Mouse (Mus musculus) left cerebral cortex, postnatal 25 days (tissue): ENCODE results near the gene Etv2. TPM values are rescaled to one million over a fixed set of nuclear protein-coding genes. Genes with fewer than 3 reads are reported as not detected.

ENCODE experiments used
- DNase-seq, 2 experiments: peaks; one replicate each; pipeline ENCODE4 v3.0.0; 2022; ENCODE audit warnings: low spot score in 2 of 2, mixed read lengths in 1 of 2
- intact Hi-C: fragments of 180-260 bp; cut with DNase I; formaldehyde crosslinking; loops from one replicate; pipeline ENCODE4 v1.15.1; 2025
- total RNA-seq, 2 experiments: library from RNA; stranded (reverse); gene quantifications; 2 replicates each; pipeline ENCODE4 v1.2.3; 2021

The Etv2 gene
- total RNA-seq = not detected

DNA sequence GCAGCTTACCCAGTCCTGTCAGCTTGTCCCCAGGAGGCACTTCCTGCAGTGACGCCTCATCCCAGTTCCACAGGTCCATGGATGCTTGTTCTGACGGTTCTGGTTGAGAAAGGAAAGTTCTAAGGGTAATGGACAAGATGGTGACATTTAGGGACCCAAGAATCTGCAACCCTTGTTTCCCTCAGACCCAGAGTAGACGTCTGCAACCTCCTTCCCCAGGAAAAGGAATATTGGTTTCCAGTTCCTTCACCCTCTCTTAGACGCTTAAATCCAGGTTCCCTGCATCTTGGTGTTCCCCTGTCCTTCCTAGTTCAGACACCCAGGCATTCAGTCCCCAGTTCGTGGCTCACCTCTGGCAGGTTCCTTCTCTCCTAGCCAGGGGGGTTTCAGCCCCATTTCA lies at the start of gene Etv2:
Gene Etv2, minus strand, starts transcription at position 101 of the 400 bp plus-strand sequence.
- intact Hi-C loops = no loop called here
- no peak for DNase-seq

DNA sequence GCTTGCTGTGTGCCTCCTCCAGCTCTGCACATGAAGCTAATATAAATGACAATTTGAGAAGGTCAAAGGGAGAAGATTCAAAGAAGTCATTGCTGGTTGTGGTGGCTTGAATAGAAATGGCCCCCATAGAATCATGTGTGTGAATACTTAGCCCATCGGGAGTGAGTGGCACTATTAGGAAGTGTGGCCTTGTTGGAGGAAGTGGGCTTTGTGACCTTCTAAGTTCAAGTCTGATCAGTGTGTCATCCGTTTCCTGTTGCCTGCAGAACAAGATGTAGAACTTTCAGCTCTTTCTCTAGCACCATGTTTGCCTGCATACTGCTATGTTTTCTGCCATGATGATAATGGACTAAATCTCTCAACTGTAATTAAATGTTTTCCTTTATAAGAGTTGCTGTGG lies 47.8 kb upstream of the Etv2 start:
- intact Hi-C loops = loop anchor here (5.0 kb wide), 1 partner anchor 179 kb away; the partner anchor contains the start of gene Ffar1
- no peak for DNase-seq

DNA sequence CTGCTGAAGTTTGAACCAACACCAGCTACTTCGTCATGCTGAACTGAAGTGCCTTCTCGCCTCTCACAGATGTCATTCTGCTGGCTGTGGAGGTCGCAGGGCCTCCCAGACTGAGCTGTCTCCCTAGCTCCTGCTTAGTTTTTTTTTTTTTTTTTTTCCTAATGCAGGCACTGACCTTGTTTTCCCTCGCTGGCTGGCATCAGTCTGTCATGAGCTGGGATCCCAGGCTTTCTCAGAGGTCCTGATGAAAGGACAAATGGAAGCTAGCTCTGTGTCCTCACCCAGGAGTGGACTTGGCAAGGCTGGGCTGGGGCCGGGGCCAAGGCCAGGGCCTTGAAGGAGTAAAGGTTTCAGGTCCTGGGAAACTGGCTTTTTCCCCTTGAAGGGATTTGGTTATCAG lies 46.2 kb upstream of the Etv2 start:
- intact Hi-C loops = loop anchor here (5.0 kb wide), 1 partner anchor 180 kb away; the partner anchor contains the start of gene Ffar1
- DNase-seq = no peak

DNA sequence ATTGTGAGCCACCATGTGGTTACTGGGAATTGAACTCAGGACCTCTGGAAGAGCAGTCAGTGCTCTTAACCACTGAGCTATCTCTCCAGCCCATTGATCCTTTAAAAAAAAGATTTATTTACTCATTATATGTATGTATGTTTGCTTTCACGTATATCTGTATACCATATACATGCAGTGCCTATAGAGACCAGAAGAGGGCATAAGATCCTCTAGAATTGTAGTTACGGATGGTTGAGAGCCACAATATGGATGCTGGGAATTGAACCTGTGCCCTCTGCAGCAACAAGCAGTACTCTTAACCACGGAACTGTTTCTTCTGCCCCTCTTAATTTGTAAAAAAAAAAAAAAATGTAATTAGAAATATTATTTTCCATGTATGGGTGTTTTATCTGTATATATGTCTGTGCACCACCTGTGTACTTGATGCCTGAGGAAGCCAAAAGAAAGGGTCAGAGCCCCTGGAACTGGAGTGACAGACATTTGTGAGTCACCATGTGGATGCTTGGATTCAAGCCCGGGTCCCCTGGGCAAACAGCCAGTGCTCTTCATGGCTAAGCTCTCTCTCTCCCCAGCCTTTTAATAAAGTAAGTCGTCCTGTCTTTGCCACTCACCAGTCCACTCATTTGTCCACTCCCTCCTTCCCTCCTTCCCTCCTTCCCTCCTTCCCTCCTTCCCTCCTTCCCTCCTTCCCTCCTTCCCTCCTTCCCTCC lies 42.8 kb upstream of the Etv2 start:
- intact Hi-C loops = no loop called here
- no peak for DNase-seq

DNA sequence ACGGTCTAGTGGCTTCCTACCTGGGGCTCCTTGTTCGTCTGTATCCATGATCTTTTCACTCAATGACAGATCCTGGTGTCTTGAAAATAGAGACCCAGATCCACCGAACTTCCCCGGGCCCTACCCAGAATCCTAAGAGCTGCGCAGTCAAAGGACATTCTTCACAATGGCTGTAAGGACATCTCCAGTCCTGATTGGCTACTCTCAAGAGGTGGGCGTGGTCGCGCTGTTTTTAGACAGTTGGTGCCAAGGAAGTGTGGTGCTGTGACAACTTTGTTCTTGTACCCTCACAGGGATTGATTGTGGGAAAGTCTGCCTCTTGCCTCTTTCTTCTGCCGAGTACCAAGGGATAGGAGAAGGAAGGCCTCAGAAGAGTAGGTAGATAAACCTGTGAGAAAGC lies 35.8 kb upstream of the Etv2 start, which contains the start of gene Pmis2:
Gene Pmis2, minus strand, starts transcription at position 126 of the 400 bp plus-strand sequence.
- intact Hi-C loops = no loop called here

DNA sequence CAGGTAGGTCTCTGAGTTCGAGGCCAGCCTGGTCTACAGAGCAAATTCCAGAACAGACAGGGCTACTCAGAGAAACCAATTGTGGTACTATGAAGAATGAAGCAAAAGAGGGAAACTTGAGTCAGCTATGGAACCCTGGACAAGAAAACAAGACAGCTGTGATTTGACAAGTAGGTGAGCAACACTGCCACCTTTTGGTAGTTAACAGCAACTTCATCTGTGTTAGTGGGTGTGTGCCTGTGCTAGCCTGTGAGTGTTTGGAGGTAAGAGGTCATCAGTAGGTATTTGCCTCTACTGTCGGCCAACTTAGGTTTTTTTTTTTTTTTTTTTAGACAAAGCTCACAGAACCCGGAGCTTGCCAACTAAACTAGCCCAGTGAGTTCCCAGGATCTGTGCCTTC lies 33.6 kb upstream of the Etv2 start:
- no peak for DNase-seq
- intact Hi-C loops = loop anchor here (5.0 kb wide), 1 partner anchor 188 kb away; the partner anchor contains the start of gene Ffar3

More for the DNA sequence above, 35.8 kb upstream of the Etv2 start, which contains the start of gene Pmis2:
- no peak for DNase-seq

DNA sequence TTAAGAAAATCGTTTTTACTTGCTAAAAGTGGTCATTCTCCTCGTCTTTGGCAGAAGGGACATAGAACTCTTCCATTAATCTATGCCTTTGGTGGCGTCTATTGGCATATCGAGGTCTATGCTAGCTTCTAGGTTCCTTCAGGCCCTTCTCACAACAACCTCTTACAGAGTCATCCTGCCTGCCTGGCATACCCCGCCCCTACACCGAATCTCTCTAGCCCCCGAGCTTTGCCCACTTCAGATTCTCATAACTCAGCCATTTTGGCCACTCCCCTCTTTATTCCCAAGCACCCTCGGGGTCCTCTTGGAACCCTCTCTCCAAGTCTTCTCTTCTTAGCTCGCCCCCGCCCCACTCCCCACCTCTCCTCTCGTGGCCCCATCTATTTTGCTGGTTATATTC lies 29.7 kb upstream of the Etv2 start:
- DNase-seq = peak; percentile 18 to 20
- intact Hi-C loops = loop anchor here (2.0 to 5.0 kb wide), 3 partner anchors 15 to 192 kb away; partner anchors contain the start of genes Ffar3, Rbm42 and Tmem147

DNA sequence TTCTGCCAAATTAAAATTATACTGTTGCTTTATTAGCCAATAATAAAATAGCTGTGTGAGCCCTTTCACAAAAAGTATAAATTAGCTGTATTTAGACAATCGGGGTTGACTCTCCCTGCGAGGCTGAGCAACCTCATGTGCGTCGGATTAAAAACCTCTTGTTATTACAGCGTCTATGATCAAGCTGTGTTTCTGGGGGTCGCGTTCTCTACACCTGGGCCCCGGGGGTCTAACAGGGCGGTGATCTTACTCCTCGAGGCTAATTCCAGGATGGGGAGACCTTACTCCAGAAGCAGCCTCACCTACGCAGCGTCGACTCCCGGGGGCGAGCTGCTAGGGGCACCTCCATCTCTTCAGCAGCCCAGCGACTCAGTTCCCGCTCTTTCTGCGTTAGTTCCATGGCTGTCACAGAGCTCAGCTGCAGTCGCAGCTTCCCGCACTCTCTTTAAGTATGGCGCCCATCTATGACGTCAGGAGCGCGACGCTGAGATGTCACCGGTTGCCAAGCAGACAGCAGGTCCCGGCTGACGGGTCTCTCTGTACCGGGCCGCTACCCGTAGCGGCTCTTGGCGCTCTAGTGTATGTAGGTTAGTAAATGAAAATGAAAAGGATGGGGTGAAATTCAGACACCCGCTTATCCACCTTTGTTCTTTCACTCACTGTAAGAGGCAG lies 29.0 kb upstream of the Etv2 start, which contains the start of gene Haus5:
Gene Haus5, minus strand, starts transcription at position 466 of the 672 bp plus-strand sequence.
- peak; percentile 92 to 94 for DNase-seq
- intact Hi-C loops = loop anchor here (2.0 to 5.0 kb wide), 3 partner anchors 14 to 193 kb away; partner anchors contain the start of genes Ffar3, Rbm42 and Tmem147

DNA sequence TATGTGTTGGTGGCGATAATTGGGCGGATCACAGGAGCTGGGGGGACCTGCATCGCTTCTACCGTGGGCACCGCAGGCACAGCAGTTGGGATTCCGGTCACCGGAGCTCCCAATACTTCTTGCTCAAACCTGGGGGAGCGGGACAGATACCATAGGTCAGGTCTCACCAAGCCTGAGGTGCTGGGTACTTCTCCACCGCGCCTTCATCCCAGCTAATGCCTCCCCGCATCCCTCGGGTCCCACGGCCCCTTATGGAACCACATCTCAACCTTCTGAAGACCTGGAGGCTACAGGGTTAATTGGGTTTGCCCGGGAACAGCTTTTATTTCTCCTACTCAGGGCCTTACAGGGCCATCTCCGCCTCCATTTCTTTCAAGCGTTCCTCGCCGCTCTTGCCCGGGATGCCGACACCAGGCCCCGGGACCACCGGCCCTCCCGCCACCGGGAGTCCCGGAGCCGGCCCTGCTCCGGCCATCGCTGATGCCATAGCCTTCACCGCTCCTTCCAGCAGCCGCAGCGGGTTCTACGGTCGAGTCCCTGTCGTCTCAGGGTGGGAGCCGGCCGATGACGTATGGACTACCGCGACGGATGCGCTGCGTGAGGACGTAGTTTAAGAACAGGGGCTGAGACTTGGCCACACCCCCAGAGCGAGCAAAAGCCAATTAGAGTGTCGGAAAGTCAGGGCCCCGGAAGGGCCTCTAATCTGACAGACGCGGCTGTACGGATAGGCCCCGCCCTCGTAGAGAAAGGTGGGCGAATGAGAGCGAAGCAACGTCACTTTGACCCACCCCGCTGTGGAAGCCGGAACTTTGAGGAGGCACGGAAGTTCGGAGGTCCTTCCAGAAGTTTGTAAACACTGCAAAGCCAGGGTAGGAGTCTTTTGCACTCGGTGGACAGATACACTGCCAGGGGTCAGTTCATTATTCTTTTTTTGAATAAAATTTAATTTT lies 14.2 kb upstream of the Etv2 start, which contains the start of gene Rbm42:
Gene Rbm42, minus strand, starts transcription at position 727 of the 950 bp plus-strand sequence.
- DNase-seq = peak; percentile 99 to 100
- intact Hi-C loops = loop anchor here (2.0 kb wide), 1 partner anchor 15 kb away; the partner anchor contains the start of gene Haus5

DNA sequence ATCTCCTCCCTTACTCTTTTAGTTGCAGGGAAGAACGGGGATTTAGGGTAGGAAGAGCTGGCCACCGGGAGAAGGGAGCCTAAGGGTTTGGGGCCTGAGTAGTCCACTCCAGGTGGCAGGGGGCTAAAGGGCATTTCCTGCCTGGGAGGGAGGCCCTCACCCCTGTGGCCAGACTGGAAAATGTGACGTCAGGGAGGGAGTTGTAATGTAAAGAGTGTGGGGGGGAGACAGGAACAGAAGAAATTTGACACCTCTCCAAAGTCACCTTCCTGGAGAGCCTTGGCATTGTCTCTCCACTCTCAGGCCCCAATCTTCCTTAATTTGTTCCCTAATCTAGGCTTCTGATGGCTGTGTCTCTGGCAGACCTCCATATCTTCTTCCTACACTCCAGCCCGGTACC lies 3.4 kb upstream of the Etv2 start:
- intact Hi-C loops = no loop called here
- no peak for DNase-seq

DNA sequence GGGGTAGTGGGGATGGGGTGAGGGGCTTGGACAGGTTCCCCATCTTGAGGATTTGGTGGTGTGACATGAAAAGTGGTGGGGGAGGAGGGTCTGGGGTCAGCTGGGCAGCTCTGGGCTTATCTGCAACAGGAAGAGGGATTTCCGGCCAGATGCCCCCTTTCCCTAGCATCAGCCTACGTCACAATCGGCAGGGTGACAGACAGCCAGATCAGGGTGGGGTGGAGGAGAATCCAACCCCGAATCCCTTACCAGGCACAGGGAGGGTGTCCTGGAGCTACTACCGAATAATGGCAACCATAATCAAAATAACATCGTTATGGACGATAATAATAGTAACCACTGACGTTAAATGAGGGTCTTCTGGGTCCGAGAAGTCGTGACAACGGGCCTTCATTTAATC lies 743 bp upstream of the Etv2 start:
- intact Hi-C loops = no loop called here
- DNase-seq = no peak

DNA sequence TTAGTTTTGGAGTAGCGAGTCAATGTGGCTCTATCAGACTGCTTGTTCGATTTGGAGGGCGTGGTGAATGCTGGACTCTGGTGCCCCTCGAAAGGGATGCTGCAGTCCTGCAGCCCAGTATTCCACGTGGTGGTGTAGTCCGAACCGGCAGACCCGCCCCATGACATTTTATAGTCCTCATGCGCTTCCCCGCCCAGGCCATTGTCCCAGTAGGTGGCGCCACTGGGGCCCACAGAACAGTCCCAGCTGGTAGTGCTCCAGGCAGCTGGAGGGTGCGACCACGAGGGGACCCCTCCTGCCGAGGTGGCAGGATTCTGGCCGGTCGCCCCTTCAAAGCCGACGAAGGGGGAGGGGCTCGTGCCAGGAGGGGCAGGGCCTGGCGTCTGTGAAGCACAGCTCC lies 1.0 kb downstream of the Etv2 start:
- intact Hi-C loops = loop anchor here (5.0 kb wide), 1 partner anchor 208 kb away; no protein-coding TSS in a partner anchor

DNA sequence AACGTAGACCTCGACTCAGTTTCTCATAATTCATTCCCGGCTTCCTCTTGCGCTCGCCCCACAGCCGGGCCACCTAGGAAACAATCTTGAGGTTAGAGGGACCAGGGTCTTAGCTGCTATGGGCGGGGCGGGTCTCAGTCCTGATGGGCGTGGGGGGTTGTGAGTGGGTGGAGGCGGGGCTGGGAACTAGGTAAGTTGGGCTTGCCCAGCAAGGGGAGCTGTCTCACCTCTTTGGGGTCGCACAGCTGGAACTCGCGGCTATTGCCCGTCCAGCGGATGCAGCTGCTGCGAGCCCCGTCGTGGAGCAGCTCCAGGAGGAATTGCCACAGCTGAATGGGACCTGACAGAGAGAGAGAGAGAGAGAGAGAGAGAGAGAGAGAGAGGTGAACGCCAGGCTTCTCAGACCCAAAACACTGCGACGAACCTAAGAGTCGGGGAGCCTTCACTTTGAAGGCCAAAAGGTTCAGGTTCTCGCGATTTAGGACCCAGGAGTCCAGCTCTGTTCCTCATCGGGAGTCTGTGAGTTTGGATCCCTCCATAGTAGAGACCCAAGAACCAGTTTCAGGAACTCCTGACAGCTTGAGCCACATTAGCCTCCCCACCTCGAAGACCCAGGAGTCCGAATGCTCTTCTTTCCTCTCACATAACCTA lies 1.8 kb downstream of the Etv2 start:
- no peak for DNase-seq

More for the DNA sequence above, 1.0 kb downstream of the Etv2 start:
- no peak for DNase-seq

DNA sequence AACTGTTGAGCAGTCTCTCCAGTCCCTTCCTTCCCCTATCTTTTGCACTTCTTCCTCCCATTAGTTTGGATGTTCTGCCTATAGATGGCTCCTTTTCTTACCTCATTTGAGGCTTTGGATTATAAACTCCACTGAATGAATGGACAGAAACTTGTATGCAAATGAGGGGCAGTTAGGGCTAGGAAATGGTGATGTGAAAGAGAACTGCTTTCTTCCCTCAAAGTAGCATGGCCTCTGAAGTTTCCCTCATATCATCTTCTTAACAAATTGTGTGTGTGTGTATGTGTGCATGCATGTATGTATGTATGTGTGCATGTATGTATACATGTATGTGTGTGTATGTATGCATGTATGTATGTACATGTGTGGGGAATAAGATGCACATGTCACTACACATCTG lies 6.6 kb downstream of the Etv2 start:
- no peak for DNase-seq
- intact Hi-C loops = no loop called here

More for the DNA sequence above, 1.8 kb downstream of the Etv2 start:
- intact Hi-C loops = loop anchor here (5.0 kb wide), 1 partner anchor 208 kb away; no protein-coding TSS in a partner anchor

DNA sequence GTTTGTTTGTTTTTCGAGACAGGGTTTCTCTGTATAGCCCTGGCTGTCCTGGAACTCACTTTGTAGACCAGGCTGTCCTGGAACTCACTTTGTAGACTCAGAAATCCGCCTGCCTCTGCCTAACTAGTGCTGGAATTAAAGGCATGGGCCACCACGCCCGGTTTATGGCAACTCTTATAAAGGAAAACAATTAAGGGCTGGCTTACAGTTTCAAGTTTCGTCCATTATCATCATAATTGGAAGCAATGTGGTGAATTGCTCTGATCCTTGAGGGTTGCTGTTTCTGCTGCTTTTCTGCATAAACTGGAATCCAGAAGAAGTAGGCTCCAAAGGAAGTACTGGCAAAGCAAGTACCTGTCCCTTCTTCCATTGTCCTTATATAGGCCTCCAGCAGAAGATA lies 9.0 kb downstream of the Etv2 start:
- intact Hi-C loops = loop anchor here (2.0 kb wide), 1 partner anchor 20 kb away; no protein-coding TSS in a partner anchor
- no peak for DNase-seq

DNA sequence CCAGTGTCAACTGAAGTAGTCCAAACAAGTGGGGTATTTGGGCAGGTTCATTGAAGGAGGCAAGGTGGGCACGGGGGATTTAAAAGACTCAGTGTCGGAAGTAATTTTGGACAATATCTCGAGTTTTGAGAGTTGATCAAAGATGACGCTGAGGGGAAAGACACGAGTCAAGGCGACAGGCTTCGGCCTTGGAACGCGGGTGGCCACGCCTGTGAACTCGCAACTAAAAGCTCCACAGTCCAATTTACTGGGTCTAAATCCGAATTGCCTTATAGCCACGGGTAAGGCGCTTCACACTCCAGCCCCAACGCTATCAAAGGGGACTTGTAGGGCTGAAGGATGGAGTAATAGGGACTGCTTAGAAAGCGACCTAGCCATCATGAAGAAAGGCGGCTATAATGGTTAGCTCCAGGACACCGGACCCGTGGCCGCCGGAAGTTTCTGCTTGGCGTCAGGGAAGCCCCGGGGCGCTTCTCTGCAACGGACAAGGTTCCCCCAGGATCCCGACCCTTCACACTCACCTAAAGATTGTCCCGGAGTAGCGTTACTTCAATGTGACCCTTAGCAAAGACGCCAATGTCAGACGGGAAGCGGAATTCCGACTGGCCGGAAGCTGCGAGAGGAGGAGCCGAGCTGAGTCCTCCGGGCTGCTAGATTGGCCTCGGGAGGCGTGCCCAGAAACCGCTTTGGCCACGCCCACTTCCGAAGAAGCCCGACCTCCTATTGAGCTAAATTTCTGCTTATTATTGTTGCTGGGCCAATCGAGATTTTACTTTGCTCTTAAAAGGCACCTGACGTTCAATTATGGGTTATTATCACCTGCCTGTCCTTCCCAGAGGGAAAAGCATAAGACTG lies 9.9 kb downstream of the Etv2 start, which contains the start of gene Cox6b1:
Gene Cox6b1, minus strand, starts transcription at position 622 of the 855 bp plus-strand sequence.
- peak; percentile 84 to 92 for DNase-seq
- intact Hi-C loops = loop anchor here (2.0 kb wide), 1 partner anchor 19 kb away; no protein-coding TSS in a partner anchor

DNA sequence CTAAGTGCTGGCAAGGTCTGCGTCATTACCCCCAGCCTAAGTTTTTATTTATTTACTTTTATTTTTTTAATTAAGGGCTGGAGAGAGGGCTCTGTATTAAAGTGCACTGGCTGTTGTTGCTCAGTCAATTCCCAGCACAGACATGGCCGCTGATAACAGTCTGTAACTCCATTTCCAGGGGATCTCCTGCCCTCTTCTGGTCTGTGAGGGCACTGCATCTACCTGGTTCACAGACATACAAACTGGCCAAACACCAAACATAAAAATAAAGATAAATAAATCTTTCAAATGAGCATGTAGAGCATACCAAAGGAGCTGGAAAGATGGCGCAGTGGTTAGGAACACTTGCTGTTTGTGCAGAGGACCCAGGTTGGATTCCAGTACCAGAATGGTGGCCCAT lies 16.4 kb downstream of the Etv2 start:
- DNase-seq = no peak
- intact Hi-C loops = no loop called here

DNA sequence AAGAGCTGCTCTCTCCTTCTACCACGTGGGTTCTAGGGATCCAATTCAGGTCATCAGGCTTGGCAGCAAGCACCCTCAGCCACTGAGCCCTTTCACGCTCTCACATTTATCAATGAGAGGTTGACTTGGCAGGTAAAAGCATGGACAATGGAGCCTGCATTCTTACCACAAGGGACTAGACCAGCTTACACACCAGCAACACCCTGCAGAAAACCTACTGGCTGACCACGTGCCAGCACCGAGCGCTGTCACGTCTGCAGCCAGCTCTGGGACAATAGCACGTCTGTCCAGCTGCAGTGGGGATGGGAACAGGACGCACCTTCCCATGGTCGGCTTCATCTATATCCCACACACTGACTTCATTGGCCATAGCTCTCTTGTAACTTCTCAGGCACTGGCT lies 17.0 kb downstream of the Etv2 start:
- intact Hi-C loops = no loop called here
- no peak for DNase-seq
